Mouse (Mus musculus): Measurements from ENCODE around the gene Psmd1.

The Psmd1 gene

GRCm38 (mm10) chr1:86160059-86160458, 95.9 kb downstream of the Psmd1 start:
- DNase-seq (ENCODE audit: low read depth): no peak

- DNase-seq (ENCODE audit: low read depth): no peak
Measured at GRCm38 (mm10) chr1:86160479-86160878, 96.3 kb downstream of the Psmd1 start.

DNA sequence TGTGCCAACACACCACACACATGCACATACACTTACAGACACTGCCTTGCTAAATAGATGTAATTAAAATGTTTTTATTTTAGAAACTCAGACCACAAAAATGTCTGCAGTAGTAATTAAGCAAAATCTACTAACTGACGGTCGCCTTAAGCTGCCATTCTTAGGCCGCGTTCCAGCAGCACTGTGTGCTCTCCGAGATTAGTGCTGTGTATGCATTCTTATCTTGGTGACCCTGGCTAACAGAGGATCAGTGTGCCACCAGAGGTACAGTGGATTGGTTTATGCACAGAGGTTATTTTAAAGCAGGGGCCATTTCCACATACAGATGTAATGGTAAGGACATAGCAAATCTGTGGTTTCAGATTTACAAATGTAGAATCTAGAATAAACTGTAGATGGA, 96.9 kb downstream of the Psmd1 start:
- no peak for DNase-seq (ENCODE audit: low read depth)

DNA sequence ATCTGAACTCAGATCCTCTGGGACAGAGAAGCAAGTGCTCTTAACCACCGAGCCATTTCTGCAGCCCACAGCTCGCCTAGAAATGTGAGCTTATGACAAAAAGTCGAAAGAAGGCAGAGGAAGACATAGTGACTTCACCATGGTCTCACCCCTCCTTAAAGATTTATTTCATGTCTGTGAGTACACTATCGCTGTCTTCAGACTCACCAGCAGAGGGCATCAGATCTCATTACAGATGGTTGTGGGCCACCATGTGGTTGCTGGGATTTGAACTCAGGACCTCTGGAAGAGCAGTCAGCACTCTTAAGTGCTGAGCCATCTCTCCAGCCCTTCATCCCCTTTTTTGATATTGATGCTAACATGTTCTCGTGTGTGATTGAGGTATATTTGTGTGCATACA, 110.4 kb downstream of the Psmd1 start:
- DNase-seq (ENCODE audit: low read depth): no peak

GRCm38 (mm10) chr1:86176066-86176465, 111.9 kb downstream of the Psmd1 start:
- DNase-seq (ENCODE audit: low read depth): no peak

GRCm38 (mm10) chr1:86178462-86179253, 114.5 kb downstream of the Psmd1 start:
- DNase-seq (ENCODE audit: low read depth): peak; percentile 47

DNA sequence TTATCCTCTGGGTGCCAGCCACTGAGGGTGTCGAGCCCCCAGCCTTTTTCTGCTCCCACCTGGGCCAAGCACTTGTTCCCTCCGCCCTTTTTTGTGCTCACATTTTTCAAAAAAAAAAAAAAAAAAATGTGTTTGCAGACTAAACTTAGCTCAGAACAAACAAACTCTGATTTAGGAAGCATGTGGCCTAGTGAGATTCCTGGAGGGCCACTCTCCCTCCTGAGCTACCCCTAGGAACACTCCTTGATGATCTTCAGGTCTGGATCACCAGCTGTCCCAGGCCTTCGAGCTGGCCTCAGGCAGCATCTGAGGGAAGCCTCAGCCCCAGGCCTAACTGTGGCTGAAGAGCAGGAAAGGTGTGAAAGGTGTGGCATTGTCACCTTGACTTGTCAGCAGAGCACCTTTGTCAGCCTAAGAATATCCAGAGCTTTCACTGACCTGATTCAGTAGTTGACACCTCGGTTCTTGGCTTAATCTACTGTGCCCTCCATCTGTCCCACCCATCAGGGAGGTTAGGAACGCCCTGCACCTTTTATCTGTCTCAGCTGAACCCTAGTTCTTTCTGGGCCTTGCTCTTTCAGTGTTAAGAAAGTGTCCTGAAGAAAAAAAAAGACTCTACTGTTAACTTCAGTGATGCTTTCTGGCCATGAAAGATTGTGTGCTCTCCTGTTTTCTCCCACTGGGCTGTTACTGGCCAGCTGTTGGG, 118.0 kb downstream of the Psmd1 start:
- DNase-seq (ENCODE audit: low read depth): no peak

DNA sequence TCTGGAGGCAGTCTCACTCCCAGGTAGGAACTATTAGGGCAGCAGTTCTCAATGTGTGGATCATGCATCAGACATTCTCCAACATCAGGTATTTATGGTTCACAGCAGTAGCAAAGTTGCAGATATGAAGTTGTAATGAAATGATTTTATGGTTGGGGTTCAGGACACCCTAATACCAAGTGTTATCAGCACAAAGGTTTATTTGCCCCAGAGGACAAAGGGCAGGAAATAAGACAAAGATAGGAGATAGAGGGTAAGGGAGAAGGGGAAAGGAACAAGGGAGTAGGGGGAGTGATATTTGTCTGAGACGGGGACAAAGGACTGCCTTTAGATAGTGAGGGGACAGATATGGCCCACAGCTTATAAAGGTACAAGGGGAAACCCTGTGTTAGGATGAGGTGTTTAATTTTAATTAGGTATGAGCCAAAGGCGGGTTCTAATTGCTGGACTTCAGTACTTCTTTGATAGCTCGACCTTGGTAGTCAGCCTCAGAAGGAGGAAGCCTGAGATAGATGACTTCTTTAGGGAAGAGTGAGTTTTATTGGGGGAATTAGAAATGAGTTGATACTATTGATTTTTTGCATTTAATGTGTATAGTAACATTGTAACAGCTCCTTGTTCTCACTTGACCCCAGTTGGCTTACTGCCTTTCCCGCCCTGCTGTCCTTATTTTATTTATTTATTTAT, 119.5 kb downstream of the Psmd1 start:
- no peak for DNase-seq (ENCODE audit: low read depth)

DNA sequence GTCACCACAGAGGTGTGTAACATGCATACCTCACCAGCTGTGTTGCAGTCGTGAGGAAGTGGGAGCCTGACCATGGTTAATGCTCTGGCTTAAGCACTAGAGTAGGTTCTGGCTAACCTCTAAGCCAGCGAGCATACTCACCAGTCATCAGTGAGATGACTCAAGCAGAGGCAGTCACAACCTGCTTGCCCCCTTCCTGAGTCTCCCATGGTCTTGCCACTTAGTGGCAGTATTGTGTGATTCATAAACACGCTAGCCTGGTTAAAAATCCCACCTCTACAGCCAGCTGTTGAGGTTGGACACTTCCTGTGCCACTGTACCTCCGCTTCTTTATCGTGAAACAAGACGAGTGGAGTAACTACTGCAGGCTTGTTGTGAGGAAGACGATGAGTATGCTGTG, 122.6 kb downstream of the Psmd1 start:
- no peak for DNase-seq (ENCODE audit: low read depth)

GRCm38 (mm10) chr1:86187856-86188255, 123.7 kb downstream of the Psmd1 start:
- no peak for DNase-seq (ENCODE audit: low read depth)

DNA sequence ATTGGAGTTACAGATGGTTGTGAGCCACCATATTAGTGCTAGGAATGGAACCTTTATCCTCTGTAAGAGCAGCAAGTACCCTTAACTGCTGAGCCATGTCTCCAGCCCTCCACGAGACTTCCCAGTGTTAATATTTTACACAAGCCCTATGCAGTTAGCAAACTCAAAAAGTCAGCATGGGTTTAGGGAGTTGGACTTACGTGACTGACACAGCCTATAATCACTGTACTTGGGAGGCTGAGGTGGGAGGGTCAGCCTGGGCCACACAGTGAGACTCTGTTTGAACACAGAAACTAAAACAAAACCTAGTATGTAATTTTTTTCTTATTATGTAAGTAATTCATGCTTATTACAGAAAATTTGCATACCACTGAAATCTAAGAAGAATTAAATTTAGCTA, 124.1 kb downstream of the Psmd1 start:
- no peak for DNase-seq (ENCODE audit: low read depth)

All from fibroblast of lung, adult 2 months (primary cell).